Mouse (Mus musculus) testis, adult 10 weeks (tissue): ENCODE data around the gene Gm5152. TPM values are rescaled to one million over a fixed set of nuclear protein-coding genes. Genes with fewer than 3 reads are reported as not detected.

Source experiments
- polyA plus RNA-seq: library from polyadenylated mRNA; stranded (reverse); fragments of 350-450 nt; fragmentation: Illumina TruSeq; extraction: RNeasy Lipid Tissue Mini Kit (QIAGEN cat#74804); gene quantifications from one replicate; pipeline ENCODE4 v1.2.3, GENCODE M21; 2014; ENCODE audit warnings: low read depth, low replicate concordance

Gene Gm5152
- 36.8 TPM for polyA plus RNA-seq

GRCm38 (mm10) chr5:10246426-10246825 lies at the start of gene Gm5152:
TSS of gene Gm5152 (minus strand) at chr5:10246526.

